Mouse (Mus musculus): ENCODE measurements around the gene 2610001J05Rik. TPM values are rescaled to one million over a fixed set of nuclear protein-coding genes. Genes with fewer than 3 reads are reported as not detected.
A peak's percentile ranks its signal among the peaks of the same experiment; 100 is the strongest.

Gene 2610001J05Rik
- total and polyA plus RNA-seq, 3 experiments: 25.8 to 72.9 (median 30.2) TPM

DNA sequence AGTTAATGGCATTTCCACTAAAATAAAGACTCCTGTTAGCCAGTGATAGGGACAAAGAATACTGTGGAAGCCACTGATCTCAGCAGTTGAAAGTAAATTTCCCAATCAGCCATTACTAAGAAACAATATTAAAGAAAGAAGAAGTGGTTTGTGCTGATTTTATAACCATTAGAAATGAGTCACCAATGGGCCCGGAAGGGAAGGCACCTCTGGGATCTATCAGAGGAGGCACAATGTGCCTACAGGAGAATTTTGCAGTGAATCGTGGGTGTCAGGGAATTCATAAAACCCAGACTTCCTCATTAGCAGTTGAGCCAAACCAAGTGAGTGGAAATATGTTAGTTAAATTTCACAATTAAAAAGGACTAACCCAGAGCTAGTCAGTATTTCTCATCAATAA is 2.6 kb upstream of the 2610001J05Rik start:
- DNase-seq (ENCODE audit: low spot score) (no peak), ATAC-seq (ENCODE audit: extremely low read depth, insufficient number of reproducible peaks, low FRiP score, poor library complexity, severe bottlenecking) (no peak)
- H3K4me3 ChIP-seq (ENCODE audit: low read depth, low read length): no peak overlapping the region
- no peaks in the 10 kb centered on the region for H3K9me3 ChIP-seq (replicated peaks)
- H3K36me3 ChIP-seq (replicated peaks): peaks cover 7% of the 10 kb centered on the region
- no peak for TF ChIP-seq CTCF (IDR thresholded peaks at IDR 0.05; ENCODE audit: low read depth, low read length)
- TF ChIP-seq GATA2 (IDR thresholded peaks at IDR 0.05; ENCODE audit: borderline replicate concordance, low read depth, low read length): no peak
- no peak for TF ChIP-seq POLR2AphosphoS5 (IDR thresholded peaks at IDR 0.05; ENCODE audit: insufficient replicate concordance, low read depth, low read length)
- TF ChIP-seq TAL1 (conservative IDR thresholded peaks at IDR 0.05; ENCODE audit: low read depth, low read length): no peak
- no peak for TF ChIP-seq GATA1 (IDR thresholded peaks at IDR 0.05; ENCODE audit: borderline replicate concordance, low read length)
- H3K4me1 ChIP-seq (ENCODE audit: insufficient read depth, low read depth, low read length): peaks cover 11% of the 10 kb centered on the region
- H3K27me3 ChIP-seq (ENCODE audit: insufficient read depth, low read length): no peaks in the 10 kb centered on the region

- peaks cover 18% of the 10 kb centered on the region for H3K36me3 ChIP-seq (replicated peaks)
- no peaks in the 10 kb centered on the region for H3K9me3 ChIP-seq (replicated peaks)
- TF ChIP-seq CTCF (IDR thresholded peaks at IDR 0.05; ENCODE audit: low read depth, low read length) (no peak), GATA2 (IDR thresholded peaks at IDR 0.05; ENCODE audit: borderline replicate concordance, low read depth, low read length) (no peak), POLR2AphosphoS5 (IDR thresholded peaks at IDR 0.05; ENCODE audit: insufficient replicate concordance, low read depth, low read length) (no peak), GATA1 (IDR thresholded peaks at IDR 0.05; ENCODE audit: borderline replicate concordance, low read length) (no peak), TAL1 (conservative IDR thresholded peaks at IDR 0.05; ENCODE audit: low read depth, low read length) (no peak)
- no peaks in the 10 kb centered on the region for H3K27me3 ChIP-seq (ENCODE audit: insufficient read depth, low read length)
- DNase-seq (ENCODE audit: low spot score) (no peak), ATAC-seq (ENCODE audit: extremely low read depth, insufficient number of reproducible peaks, low FRiP score, poor library complexity, severe bottlenecking) (no peak)
- peak overlapping the region; percentile 68 for H3K4me3 ChIP-seq (ENCODE audit: low read depth, low read length)
- H3K4me1 ChIP-seq (ENCODE audit: insufficient read depth, low read depth, low read length): peaks cover 11% of the 10 kb centered on the region
Measured at GRCm38 (mm10) chr6:13872076-13872475, 758 bp upstream of the 2610001J05Rik start.

DNA sequence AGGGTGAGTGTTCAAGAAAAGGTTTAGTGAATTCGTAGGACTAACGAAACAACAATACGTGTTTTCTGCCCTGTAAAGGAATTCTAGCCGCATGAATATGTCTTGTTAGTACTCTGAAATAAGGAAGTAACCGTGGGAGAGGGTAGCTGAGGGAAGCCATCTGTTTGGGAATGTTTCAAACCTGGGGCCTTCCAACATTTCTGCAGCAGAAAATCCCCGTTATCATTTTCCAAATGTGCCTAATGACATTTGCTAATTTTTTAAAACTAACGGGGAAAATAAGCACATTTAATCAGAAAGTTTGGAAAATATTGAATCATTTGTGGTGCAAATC is 274 bp upstream of the 2610001J05Rik start:
- peak; percentile 6; the same call in 1 of the 2 replicates for ATAC-seq (ENCODE audit: extremely low read depth, insufficient number of reproducible peaks, low FRiP score, poor library complexity, severe bottlenecking)
- TF ChIP-seq GATA2 (IDR thresholded peaks at IDR 0.05; ENCODE audit: borderline replicate concordance, low read depth, low read length) (no peak), CTCF (IDR thresholded peaks at IDR 0.05; ENCODE audit: low read depth, low read length) (no peak), GATA1 (IDR thresholded peaks at IDR 0.05; ENCODE audit: borderline replicate concordance, low read length) (no peak), TAL1 (conservative IDR thresholded peaks at IDR 0.05; ENCODE audit: low read depth, low read length) (no peak), POLR2AphosphoS5 (IDR thresholded peaks at IDR 0.05; ENCODE audit: insufficient replicate concordance, low read depth, low read length) (no peak)
- Histone ChIP-seq H3K27me3 (ENCODE audit: insufficient read depth, low read length) (no peaks in the 10 kb centered on the region), H3K9me3 (replicated peaks) (no peaks in the 10 kb centered on the region), H3K4me3 (ENCODE audit: low read depth, low read length) (peak overlapping the region; percentile 68), H3K4me1 (ENCODE audit: insufficient read depth, low read depth, low read length) (peaks cover 11% of the 10 kb centered on the region), H3K36me3 (replicated peaks) (peaks cover 18% of the 10 kb centered on the region)
- no peak for DNase-seq (ENCODE audit: low spot score)

GRCm38 (mm10) chr6:13870289-13870741 is 1.0 kb downstream of the 2610001J05Rik start:
- no peak for TF ChIP-seq TAL1 (conservative IDR thresholded peaks at IDR 0.05; ENCODE audit: low read depth, low read length)
- no peak for TF ChIP-seq GATA1 (IDR thresholded peaks at IDR 0.05; ENCODE audit: borderline replicate concordance, low read length)
- TF ChIP-seq GATA2 (IDR thresholded peaks at IDR 0.05; ENCODE audit: borderline replicate concordance, low read depth, low read length): no peak
- TF ChIP-seq CTCF (IDR thresholded peaks at IDR 0.05; ENCODE audit: low read depth, low read length): no peak
- TF ChIP-seq POLR2AphosphoS5 (IDR thresholded peaks at IDR 0.05; ENCODE audit: insufficient replicate concordance, low read depth, low read length): no peak
- ATAC-seq (ENCODE audit: extremely low read depth, insufficient number of reproducible peaks, low FRiP score, poor library complexity, severe bottlenecking) (no peak), DNase-seq (ENCODE audit: low spot score) (peak; percentile 3)
- no peaks in the 10 kb centered on the region for H3K27me3 ChIP-seq (ENCODE audit: insufficient read depth, low read length)
- peaks cover 11% of the 10 kb centered on the region for H3K4me1 ChIP-seq (ENCODE audit: insufficient read depth, low read depth, low read length)
- peaks cover 18% of the 10 kb centered on the region for H3K36me3 ChIP-seq (replicated peaks)
- no peaks in the 10 kb centered on the region for H3K9me3 ChIP-seq (replicated peaks)
- peak overlapping the region; percentile 64 for H3K4me3 ChIP-seq (ENCODE audit: low read depth, low read length)

- H3K4me1 ChIP-seq (ENCODE audit: insufficient read depth, low read depth, low read length): no peaks in the 10 kb centered on the region
- TF ChIP-seq POLR2AphosphoS5 (IDR thresholded peaks at IDR 0.05; ENCODE audit: insufficient replicate concordance, low read depth, low read length) (no peak), TAL1 (conservative IDR thresholded peaks at IDR 0.05; ENCODE audit: low read depth, low read length) (no peak), CTCF (IDR thresholded peaks at IDR 0.05; ENCODE audit: low read depth, low read length) (no peak), GATA2 (IDR thresholded peaks at IDR 0.05; ENCODE audit: borderline replicate concordance, low read depth, low read length) (no peak), GATA1 (IDR thresholded peaks at IDR 0.05; ENCODE audit: borderline replicate concordance, low read length) (no peak)
- ATAC-seq (ENCODE audit: extremely low read depth, insufficient number of reproducible peaks, low FRiP score, poor library complexity, severe bottlenecking) (no peak), DNase-seq (ENCODE audit: low spot score) (no peak)
- H3K4me3 ChIP-seq (ENCODE audit: low read depth, low read length): no peak overlapping the region
- peaks cover 5% of the 10 kb centered on the region; the same call in 1 of the 2 replicates for H3K27me3 ChIP-seq (ENCODE audit: insufficient read depth, low read length)
- no peaks in the 10 kb centered on the region for H3K9me3 ChIP-seq (replicated peaks)
- H3K36me3 ChIP-seq (replicated peaks): no peaks in the 10 kb centered on the region
Measured at GRCm38 (mm10) chr6:13860596-13860995, 10.7 kb downstream of the 2610001J05Rik start.

DNA sequence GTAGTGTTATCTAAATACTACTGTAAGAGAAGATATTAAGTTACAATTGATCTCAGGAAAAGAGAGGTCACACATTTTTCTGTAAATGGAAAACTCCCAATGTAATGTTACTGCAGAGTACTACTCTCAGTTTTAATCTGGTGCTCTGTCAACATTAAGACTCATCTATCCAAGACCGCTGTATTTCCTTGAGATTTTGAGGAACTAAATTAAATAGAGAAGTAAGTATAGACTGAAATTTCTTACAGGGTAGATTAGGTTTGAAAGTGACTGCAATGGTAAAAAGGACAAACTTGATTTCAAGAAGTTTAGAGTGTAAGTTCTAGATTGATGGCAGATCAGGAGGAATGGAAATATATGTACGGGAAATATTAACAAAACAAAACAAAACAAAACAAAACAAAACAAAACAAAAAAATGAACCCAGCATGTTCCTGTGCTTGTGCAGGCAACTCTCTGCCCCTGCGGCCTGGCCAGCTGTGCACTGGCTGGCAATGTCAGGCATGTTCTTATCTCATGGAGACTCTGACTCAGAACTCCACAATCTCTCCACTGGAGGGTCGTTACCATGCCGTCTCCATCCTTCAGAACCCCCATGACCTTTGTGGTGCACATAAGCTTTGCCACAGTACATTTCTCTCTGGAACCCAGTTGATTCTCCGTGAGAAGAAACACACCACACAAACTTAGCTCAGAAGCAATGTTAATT is 11.3 kb downstream of the 2610001J05Rik start:
- TF ChIP-seq TAL1 (conservative IDR thresholded peaks at IDR 0.05; ENCODE audit: low read depth, low read length): no peak
- no peak for TF ChIP-seq GATA1 (IDR thresholded peaks at IDR 0.05; ENCODE audit: borderline replicate concordance, low read length)
- no peak for TF ChIP-seq CTCF (IDR thresholded peaks at IDR 0.05; ENCODE audit: low read depth, low read length)
- no peak for TF ChIP-seq POLR2AphosphoS5 (IDR thresholded peaks at IDR 0.05; ENCODE audit: insufficient replicate concordance, low read depth, low read length)
- ATAC-seq (ENCODE audit: extremely low read depth, insufficient number of reproducible peaks, low FRiP score, poor library complexity, severe bottlenecking) (no peak), DNase-seq (ENCODE audit: low spot score) (no peak)

More for the DNA sequence above, 11.3 kb downstream of the 2610001J05Rik start:
- Histone ChIP-seq H3K4me1 (ENCODE audit: insufficient read depth, low read depth, low read length) (no peaks in the 10 kb centered on the region), H3K36me3 (replicated peaks) (no peaks in the 10 kb centered on the region), H3K4me3 (ENCODE audit: low read depth, low read length) (no peak overlapping the region), H3K9me3 (replicated peaks) (no peaks in the 10 kb centered on the region), H3K27me3 (ENCODE audit: insufficient read depth, low read length) (peaks cover 5% of the 10 kb centered on the region; the same call in 1 of the 2 replicates)
